Mouse (Mus musculus) brain, embryonic 14.5 days (tissue): ENCODE measurements around the gene Rbx1.

Source experiments
- CTCF ChIP-seq: fragments of 200-500 bp; IDR thresholded peaks from 2 replicates; pipeline ENCODE4 v1.5.1; 2012; ENCODE audit warnings: inconsistent platforms, mild to moderate bottlenecking, moderate library complexity, borderline replicate concordance; ENCODE audit not compliant: insufficient read depth, insufficient read length; ENCODE audit errors: extremely low read depth
- POLR2A ChIP-seq: fragments of 200-500 bp; IDR thresholded peaks from 2 replicates; pipeline ENCODE4 v1.6.1; 2012; ENCODE audit warnings: mild to moderate bottlenecking, inconsistent platforms, borderline replicate concordance; ENCODE audit not compliant: poor library complexity, insufficient read depth, insufficient read length, severe bottlenecking; ENCODE audit errors: extremely low read depth

DNA sequence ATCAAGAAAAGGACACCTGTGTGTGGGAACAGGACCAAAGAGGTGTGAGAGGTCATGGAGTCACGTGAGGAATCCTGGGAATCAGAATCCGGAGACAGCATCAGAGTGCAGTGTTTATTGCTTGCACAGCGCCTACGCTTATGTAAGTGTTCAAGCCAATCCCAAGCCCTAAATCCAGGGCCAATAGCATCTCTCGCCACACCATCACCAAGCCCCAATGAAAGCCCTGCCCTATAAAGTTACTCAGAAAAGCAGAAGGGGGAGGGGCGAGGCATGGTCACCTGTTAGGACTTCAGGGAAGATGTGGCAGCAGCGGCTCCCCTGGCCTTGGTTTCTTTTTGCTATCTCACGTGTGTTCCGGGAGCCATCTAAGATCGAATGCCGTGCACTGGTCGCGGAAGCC, 14.9 kb downstream of the Rbx1 start:
- TF ChIP-seq POLR2A (no peak), CTCF (no peak)
